Mouse (Mus musculus) spleen, embryonic (tissue): ENCODE data around the gene Gm40193.

Source experiments
- CTCF ChIA-PET: fragments of 350-600 bp; sonication (Branson Sonifier 250); formaldehyde crosslinking; loops from one replicate; lab custom pipeline; 2022; lab: Charles Lee

The Gm40193 gene

DNA sequence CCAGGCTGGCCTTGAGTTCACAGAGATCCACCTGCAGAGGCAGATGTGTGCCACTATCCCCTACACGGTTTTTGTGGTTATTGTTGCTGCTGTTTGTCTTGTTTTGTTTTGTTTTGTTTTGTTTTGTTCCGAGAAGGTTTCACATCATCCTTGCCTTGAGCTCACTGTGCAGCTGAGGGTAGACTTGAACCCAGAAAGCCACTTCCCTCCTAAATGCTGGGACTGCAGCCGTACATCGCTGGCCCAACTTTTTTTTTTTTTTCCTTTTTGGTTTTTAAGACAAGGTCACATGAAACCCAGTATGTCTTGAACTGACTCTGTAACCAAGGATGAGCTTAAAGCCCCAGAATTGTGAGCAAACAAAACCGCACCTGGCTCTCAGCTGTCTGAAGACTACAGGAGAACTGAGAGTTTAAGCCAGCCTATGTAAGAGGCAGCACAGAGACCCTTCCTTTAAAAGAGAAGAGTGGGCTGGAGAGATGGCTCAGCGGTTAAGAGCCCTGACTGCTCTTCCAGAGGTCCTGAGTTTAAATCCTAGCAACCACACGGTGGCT, 25.7 kb downstream of the Gm40193 start:
- CTCF ChIA-PET = interaction anchor here (0.6 to 1.3 kb wide), 6 partner anchors 29 to 808 kb away, joined by 3 to 5 read pairs (median 3); partner anchors contain the start of gene Arrb2

DNA sequence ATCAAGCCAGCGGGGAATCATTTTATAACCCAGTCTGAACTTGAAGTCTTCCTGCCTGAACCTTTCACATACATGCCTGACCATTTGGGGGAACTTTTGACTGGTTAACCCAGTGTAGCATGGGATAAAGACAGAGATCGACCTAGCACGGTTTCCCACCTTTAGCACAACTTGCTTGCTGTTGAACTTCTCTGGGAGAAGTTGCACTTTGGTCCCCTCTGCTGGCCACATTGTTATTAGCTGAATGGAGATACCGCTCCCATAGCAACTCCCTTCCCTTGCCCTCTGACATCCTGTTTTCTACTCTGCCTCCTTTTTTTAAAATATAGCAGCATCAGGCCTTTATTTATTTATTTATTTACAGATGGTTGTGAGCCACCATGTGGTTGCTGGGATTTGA, 26.4 kb downstream of the Gm40193 start:
- CTCF ChIA-PET = interaction anchor here (0.6 kb wide), 2 partner anchors 74 to 808 kb away, joined by 3 read pairs; no protein-coding TSS in a partner anchor

DNA sequence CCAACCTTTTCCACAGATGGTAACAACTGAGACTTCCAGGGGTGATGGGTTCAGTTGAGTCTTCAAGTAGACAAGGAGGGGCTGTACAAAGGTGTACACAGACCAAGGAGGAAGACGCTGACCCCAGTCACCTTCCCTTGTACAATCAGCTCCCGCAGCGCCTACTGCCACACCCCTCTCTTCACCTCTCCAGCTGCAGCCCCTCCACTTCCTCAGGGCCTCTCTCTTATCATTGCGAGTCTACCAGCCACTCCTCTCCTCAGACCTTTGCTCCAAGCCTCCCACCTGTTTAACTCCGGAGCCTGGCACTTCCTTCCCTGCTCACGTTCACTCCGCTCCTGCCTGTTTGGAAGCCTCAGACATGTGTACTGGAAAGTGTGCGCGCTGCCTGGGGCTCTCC, 27.8 kb downstream of the Gm40193 start, which contains the start of gene Tm4sf5:
Tm4sf5 (plus strand) TSS at position 275 of the 400 bp plus-strand sequence.
- CTCF ChIA-PET = interaction anchor here (0.6 kb wide), 1 partner anchor 56 kb away, joined by 5 read pairs; no protein-coding TSS in a partner anchor

DNA sequence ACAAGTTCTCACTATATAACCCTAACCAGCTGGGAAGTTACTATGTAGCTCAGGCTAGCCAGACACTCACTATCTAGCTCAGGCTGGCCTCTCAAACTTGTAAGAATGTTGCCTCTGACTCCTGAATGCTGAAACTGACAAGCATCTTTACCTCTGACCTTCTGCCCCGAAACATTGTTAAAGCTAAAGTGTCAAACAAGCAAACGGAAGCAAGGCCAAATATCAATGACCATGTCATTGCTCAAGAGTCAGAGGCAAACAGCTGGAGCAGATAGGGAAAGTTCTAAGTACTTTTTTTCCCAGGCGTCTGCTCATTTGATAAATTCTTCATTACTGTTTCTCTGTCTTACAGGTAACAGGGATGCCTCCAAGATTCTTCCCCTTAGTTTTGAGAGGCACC, 30.7 kb downstream of the Gm40193 start:
- CTCF ChIA-PET = no interaction called here

DNA sequence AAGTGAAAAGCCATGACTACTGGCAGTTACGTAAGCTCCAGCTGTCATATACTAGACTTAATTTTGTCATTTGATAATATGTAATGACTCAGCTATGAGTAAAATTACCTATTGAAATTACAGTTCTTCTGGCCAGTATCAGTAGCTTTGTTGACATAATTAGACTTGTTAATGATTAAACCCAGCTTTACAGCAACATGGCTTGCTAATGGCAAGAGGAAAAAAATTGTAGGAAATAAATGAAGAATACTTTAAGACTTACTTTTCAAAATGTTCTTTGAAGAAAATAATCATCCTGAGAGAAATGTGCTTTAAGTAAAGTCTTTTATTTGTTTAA, 32.3 kb downstream of the Gm40193 start:
- CTCF ChIA-PET = interaction anchor here (0.6 kb wide), 1 partner anchor 235 kb away, joined by 5 read pairs; no protein-coding TSS in a partner anchor

DNA sequence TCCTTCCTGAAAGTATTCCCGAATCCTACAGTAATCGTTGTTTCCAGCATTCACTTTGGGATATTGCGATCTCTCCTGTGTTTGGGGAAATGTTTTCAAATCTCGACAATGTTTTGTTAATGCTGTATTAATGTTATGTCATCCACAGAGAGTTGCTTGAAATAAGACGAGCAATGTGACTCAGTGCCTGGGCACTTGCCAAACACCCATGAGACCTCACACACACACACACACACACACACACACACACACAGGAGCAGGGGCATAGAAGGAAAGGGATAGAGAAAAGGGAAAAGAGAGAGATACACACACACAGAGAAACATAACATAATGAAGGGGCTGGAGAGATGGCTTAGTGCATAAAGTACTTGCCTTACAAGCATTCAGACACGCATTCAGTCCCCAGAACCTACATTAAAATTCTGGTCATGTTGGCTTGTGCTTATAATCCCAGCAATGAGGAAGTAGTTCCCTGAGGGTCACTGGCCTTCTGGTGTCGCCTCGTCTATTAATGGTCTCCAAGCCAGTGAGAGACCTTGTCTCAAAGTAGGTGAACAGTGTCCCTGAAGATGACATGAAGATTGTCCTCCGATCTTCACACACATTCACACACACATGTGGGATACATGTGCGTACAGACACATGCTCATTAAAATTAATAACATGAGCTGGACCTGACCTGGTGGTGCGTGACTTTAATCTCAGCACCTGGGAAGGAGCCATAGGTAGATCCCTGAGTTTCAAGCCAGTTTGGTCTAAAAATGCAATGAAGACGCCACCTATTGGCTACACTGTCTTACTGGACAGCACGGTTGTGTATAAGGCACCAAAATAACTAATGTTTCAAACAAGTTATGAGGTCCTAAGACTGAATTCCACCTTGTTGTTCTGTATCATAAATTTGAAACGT, 32.9 kb downstream of the Gm40193 start:
- CTCF ChIA-PET = interaction anchor here (0.6 kb wide), 1 partner anchor 236 kb away, joined by 5 read pairs; no protein-coding TSS in a partner anchor

DNA sequence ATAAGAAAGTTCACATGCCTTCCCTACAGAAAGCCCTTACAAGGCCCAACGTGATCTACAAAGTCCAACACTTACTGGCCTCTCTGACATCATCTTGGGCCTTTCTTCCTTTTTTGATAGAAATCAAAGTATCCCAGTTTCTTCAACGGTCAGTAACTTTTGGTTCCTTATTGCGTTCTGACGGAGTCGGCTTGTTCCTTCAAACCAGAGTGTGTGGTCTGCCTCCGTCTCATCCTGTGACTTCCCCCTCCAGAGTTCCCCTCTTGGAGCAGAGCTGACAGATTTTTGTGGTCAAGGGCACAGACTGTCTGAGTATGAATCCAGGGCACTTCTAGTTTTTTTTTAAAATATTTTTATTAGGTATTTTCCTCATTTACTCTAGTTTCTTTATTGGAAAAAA, 43.1 kb downstream of the Gm40193 start:
- CTCF ChIA-PET = no interaction called here

DNA sequence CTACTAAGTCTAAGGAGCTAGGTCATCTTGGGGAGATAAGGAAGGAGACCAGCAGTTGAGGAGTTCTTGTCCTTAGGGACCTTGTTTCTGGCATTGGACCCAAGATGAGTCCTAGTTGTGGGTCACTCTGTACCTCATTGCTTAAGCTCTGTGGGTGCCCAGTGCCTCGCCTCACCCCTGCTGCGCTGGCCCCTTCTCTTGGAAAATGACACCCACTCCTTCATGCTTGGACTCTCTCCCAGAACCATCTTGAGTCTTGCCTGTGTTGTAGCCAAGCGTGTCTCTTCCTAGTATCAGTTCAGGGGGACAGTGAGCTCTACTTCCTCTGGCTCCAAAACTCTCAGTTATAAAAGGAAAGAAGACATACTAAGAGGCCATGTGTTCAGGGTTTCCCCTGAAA, 43.6 kb downstream of the Gm40193 start:
- CTCF ChIA-PET = interaction anchor here (0.5 to 0.6 kb wide), 3 partner anchors 8 to 28 kb away, joined by 4 read pairs; no protein-coding TSS in a partner anchor

DNA sequence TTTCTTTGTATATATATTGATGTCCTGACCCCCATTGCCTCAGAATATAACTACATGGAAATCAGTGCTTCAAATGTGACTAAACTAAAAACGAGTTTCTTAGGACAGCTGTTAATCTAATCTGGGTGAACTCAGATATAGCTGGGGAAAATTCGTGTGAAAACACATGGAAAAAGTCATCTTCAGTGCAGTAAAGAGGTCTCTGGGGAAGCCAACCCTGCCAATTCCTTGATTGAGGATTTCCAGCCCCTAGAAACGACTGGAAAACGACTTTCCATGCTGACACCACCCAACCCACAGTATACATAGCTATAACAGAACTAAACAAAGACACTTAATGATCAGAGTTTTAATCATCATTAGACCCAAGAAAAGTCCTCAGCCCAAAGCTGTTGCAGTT, 44.9 kb downstream of the Gm40193 start:
- CTCF ChIA-PET = no interaction called here

DNA sequence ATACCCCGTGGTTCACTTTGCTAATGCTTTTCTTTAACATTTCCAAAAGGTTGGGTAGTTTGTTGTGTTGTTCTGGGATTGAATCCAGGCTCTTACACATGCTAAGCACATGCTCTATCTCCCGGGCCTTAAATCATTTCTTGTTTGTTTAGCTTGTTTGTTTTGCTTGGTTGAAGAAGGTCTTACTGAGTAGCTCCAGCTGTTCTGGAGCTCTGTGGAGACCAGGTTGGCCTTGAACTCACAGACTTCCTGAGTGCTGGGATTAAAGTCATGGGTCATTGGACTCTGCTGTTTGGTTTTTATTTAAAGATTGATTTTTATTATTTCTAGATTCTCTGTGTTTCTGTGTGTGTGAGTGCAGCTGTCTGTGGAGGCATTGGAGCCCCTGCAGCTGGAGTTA, 47.2 kb downstream of the Gm40193 start:
- CTCF ChIA-PET = interaction anchor here (0.6 kb wide), 1 partner anchor 38 kb away, joined by 3 read pairs; no protein-coding TSS in a partner anchor
